Mouse (Mus musculus): ENCODE data around the gene Kctd13. TPM values are rescaled to one million over a fixed set of nuclear protein-coding genes. Genes with fewer than 3 reads are reported as not detected.

The Kctd13 gene
- polyA plus RNA-seq, 1 experiment: 17.3 TPM

DNA sequence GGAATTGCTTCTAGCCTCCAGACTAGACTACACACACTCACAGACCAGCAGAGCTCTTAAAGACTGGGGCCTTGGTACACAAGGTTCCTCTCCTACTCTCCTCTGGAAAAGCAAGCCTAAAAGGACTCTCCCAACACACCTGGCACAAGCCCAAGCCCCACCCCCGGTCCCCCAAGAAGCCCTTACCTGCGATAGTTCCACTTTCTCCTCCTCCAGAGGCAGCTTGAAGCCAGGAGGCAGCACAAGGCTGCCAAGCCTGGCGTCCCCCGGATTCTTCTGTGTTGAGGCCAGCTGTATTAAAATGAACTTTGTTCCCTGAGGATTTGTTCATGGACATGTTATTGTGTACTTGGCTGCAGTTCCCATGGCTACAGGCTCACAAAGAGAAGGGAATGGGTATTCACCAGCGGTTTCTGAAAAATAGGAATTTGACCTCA is 6.0 kb upstream of the Kctd13 start, which contains the start of gene Tmem219:
TSS of gene Tmem219 (minus strand) at position 294 of the 437 bp plus-strand sequence.
- Histone ChIP-seq H3K27ac (ENCODE audit: control insufficient read depth, insufficient read depth, low read depth, low read length, poor library complexity) (no peak within 1 kb of the TSS), H3K4me3 (replicated peaks; ENCODE audit: control insufficient read depth, low read depth, low read length) (no peak within 1 kb of the TSS), H3K4me1 (ENCODE audit: control insufficient read depth, insufficient read depth, low read length) (peaks cover 1% of the 10 kb centered on the region; the same call in 1 of the 2 replicates)
- WGBS: 71% methylated on average over 5 of the region's 5 CpGs
- TF ChIP-seq POLR2A (IDR thresholded peaks at IDR 0.05; ENCODE audit: borderline replicate concordance, control insufficient read depth, low read depth, low read length) (no peak), CTCF (IDR thresholded peaks at IDR 0.05; ENCODE audit: control insufficient read depth, insufficient read depth, low read length) (no peak)

DNA sequence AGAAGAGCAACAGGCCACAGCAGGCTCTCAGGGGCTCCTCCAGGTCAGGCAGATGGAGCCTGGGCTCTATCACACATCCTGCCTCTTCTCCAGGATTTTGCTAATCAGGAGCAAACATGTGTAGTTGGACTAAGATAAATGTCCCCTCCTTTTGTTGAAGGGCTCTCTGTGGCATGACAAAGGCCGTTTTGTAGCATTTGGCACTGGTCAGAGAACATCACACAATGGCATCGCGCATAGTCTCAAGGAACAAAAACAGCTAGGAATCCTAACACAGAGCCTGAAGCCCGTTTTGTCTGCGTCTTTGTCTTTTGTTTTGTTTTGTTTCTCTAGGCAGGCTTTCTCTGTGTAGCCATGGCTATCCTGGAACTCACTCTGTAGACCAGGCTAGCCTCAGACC is 4.7 kb upstream of the Kctd13 start:
- TF ChIP-seq POLR2A (IDR thresholded peaks at IDR 0.05; ENCODE audit: borderline replicate concordance, control insufficient read depth, low read depth, low read length): no peak
- TF ChIP-seq CTCF (IDR thresholded peaks at IDR 0.05; ENCODE audit: control insufficient read depth, insufficient read depth, low read length): no peak
- H3K4me3 ChIP-seq (replicated peaks; ENCODE audit: control insufficient read depth, low read depth, low read length): no peak overlapping the region
- H3K27ac ChIP-seq (ENCODE audit: control insufficient read depth, insufficient read depth, low read depth, low read length, poor library complexity): no peak overlapping the region
- 60% methylated on average over 5 of the region's 5 CpGs for WGBS
- H3K4me1 ChIP-seq (ENCODE audit: control insufficient read depth, insufficient read depth, low read length): peaks cover 1% of the 10 kb centered on the region; the same call in 1 of the 2 replicates

DNA sequence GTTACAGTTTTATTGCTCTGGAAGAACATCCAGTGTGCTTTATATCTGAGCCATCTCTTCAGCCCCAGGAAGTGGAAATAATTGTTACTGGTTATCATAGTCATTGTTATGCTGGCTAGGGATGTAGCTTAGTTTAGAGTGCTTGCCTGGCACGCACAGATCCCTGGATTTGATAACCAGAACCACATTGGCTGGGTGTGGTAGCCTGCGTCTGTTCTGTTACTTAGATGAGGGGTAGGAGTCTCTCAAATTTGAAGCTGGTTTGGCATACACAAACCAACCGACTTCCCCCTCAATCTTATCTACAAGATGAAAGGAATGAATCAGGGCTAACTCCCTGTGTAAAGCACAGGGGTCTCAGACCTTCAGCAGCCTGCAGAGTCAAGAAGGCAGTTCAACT is 2.4 kb upstream of the Kctd13 start:
- Histone ChIP-seq H3K4me3 (replicated peaks; ENCODE audit: control insufficient read depth, low read depth, low read length) (no peak overlapping the region), H3K4me1 (ENCODE audit: control insufficient read depth, insufficient read depth, low read length) (peaks cover 3% of the 10 kb centered on the region), H3K27ac (ENCODE audit: control insufficient read depth, insufficient read depth, low read depth, low read length, poor library complexity) (no peak overlapping the region)
- 27% methylated on average over 3 of the region's 3 CpGs for WGBS
- TF ChIP-seq POLR2A (IDR thresholded peaks at IDR 0.05; ENCODE audit: borderline replicate concordance, control insufficient read depth, low read depth, low read length) (no peak), CTCF (IDR thresholded peaks at IDR 0.05; ENCODE audit: control insufficient read depth, insufficient read depth, low read length) (no peak)

DNA sequence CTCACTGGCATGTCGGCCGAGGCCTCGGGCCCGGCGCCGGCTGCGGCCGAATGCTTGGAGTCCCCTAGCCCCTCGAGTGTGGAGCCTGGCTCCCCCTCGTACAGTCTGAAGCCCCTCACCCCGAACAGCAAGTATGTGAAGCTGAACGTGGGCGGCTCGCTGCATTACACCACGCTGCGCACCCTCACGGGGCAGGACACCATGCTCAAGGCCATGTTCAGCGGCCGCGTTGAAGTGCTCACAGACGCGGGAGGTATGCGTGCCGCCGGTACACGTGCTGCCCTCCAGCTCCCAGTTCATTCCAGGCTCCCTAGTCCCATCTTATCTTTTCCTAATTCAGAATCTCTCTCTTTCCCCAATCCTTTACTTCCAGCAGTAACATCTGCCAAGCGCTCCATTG is 367 bp downstream of the Kctd13 start:
- peak overlapping the region; percentile 50; the same call in 1 of the 2 replicates for H3K27ac ChIP-seq (ENCODE audit: control insufficient read depth, insufficient read depth, low read depth, low read length, poor library complexity)
- TF ChIP-seq POLR2A (IDR thresholded peaks at IDR 0.05; ENCODE audit: borderline replicate concordance, control insufficient read depth, low read depth, low read length) (no peak), CTCF (IDR thresholded peaks at IDR 0.05; ENCODE audit: control insufficient read depth, insufficient read depth, low read length) (no peak)
- peaks cover 3% of the 10 kb centered on the region for H3K4me1 ChIP-seq (ENCODE audit: control insufficient read depth, insufficient read depth, low read length)
- H3K4me3 ChIP-seq (replicated peaks; ENCODE audit: control insufficient read depth, low read depth, low read length): peak overlapping the region; percentile 95
- 1% methylated on average over 27 of the region's 27 CpGs for WGBS

DNA sequence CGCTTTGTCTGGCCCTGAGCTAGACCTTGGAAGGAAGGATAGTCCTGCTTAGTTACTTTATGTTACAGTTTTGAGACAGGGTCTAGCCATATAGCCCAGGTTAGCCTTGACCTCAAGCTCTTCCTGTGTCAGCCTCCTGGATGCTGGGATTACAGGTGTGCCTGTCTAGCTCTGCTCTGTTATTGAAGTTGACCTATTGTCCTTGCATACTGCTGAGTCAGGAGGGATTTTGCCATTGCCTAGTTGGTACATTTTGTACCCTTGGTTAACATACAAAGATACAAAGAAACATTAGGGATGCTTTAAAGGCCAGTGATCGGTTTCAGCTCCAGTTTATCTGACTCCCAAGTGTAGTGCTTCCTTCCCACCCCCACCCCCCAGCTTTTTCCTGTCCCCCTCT is 4.0 kb downstream of the Kctd13 start:
- no peak for TF ChIP-seq CTCF (IDR thresholded peaks at IDR 0.05; ENCODE audit: control insufficient read depth, insufficient read depth, low read length)
- no peak for TF ChIP-seq POLR2A (IDR thresholded peaks at IDR 0.05; ENCODE audit: borderline replicate concordance, control insufficient read depth, low read depth, low read length)
- no peak overlapping the region for H3K4me3 ChIP-seq (replicated peaks; ENCODE audit: control insufficient read depth, low read depth, low read length)
- H3K27ac ChIP-seq (ENCODE audit: control insufficient read depth, insufficient read depth, low read depth, low read length, poor library complexity): no peak overlapping the region
- WGBS: 85% methylated on average over 2 of the region's 2 CpGs
- H3K4me1 ChIP-seq (ENCODE audit: control insufficient read depth, insufficient read depth, low read length): peaks cover 1% of the 10 kb centered on the region; the same call in 1 of the 2 replicates

DNA sequence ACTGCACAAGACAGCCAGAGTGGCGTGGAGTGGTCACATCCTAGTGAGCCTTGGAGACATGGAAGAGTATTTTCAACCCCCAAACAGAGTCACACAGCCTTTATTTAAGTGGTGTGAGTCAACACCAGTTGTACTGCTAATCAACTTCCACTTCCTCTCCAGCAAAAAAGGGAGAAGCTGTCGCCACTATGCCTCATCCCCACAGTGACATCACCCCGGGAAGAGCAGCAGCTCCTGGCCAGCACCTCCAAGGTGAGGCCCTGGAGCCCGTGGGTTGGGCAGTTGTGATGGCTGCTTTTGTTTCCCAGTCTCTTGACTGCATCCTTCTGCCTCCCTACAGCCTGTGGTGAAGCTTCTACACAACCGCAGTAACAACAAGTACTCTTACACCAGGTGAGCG is 12.5 kb downstream of the Kctd13 start:
- Histone ChIP-seq H3K4me1 (ENCODE audit: control insufficient read depth, insufficient read depth, low read length) (peaks cover 1% of the 10 kb centered on the region; the same call in 1 of the 2 replicates), H3K27ac (ENCODE audit: control insufficient read depth, insufficient read depth, low read depth, low read length, poor library complexity) (no peak overlapping the region), H3K4me3 (replicated peaks; ENCODE audit: control insufficient read depth, low read depth, low read length) (no peak overlapping the region)
- WGBS: 65% methylated on average over 6 of the region's 6 CpGs
- no peak for TF ChIP-seq POLR2A (IDR thresholded peaks at IDR 0.05; ENCODE audit: borderline replicate concordance, control insufficient read depth, low read depth, low read length)

DNA sequence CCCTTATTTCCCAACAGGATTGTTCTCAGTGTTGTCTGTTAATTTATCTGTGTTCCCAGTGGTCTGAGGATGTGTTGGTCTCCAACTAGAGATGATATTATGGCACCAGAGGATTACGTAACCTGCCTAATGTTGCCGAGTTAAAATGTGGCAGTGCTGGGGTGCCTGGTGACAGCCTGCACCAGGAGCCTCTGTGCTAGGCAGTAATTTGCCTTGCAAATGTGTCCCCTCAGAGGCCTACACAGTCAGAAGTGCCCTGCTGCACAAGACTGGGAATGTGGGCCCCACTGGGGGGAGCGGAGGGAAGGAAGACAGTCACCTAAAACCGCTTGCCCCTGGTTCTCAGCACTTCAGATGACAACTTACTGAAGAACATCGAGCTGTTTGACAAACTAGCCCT is 13.1 kb downstream of the Kctd13 start:
- no peak overlapping the region for H3K4me3 ChIP-seq (replicated peaks; ENCODE audit: control insufficient read depth, low read depth, low read length)
- TF ChIP-seq POLR2A (IDR thresholded peaks at IDR 0.05; ENCODE audit: borderline replicate concordance, control insufficient read depth, low read depth, low read length) (no peak), CTCF (IDR thresholded peaks at IDR 0.05; ENCODE audit: control insufficient read depth, insufficient read depth, low read length) (no peak)
- H3K27ac ChIP-seq (ENCODE audit: control insufficient read depth, insufficient read depth, low read depth, low read length, poor library complexity): no peak overlapping the region

DNA sequence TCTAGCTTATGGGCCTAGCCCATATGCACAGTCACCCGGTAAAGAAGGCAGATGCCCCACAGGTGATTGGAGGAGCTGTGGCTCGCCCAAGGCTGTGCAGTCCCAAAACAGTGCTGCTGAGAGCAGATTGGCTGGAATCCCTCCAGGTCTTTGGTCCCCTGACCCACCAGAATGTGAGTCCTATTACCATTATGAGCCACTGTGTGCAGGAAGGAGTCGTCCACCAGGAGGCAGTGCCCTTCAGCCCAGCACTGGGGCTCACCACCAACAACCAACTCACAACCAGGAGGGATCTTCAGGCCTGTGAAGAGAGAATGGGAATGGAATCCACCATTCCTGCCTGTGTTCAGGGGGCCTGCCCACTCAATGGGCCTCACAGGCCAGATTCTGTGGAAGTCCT is 17.9 kb downstream of the Kctd13 start:
- WGBS: 61% methylated on average over 3 of the region's 3 CpGs

More for the DNA sequence above, 13.1 kb downstream of the Kctd13 start:
- H3K4me1 ChIP-seq (ENCODE audit: control insufficient read depth, insufficient read depth, low read length): peaks cover 1% of the 10 kb centered on the region; the same call in 1 of the 2 replicates
- 86% methylated on average over 5 of the region's 5 CpGs for WGBS

DNA sequence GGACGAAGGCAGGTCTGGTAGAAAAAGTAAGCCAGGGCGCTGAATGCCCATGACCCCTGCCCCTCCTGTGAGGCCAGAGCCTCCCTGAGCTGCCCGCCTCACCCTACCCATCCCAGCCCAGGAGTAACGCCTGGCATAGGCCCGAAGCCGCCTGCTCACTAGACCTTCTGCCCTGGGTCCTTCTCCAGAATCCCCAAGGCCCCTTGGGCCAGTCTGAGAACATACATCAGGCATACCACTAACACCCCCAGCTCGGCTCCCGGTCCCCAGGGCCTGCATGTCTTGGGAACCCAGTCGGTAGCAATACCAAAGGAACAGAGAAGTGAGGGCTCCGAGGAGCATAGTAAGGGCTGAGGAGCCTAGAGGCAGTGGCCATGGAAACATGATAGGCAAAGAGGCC is 19.9 kb downstream of the Kctd13 start:
- 81% methylated on average over 10 of the region's 10 CpGs for WGBS
- Histone ChIP-seq H3K4me3 (replicated peaks; ENCODE audit: control insufficient read depth, low read depth, low read length) (no peak overlapping the region), H3K27ac (ENCODE audit: control insufficient read depth, insufficient read depth, low read depth, low read length, poor library complexity) (no peak overlapping the region), H3K4me1 (ENCODE audit: control insufficient read depth, insufficient read depth, low read length) (no peaks in the 10 kb centered on the region)
- TF ChIP-seq CTCF (IDR thresholded peaks at IDR 0.05; ENCODE audit: control insufficient read depth, insufficient read depth, low read length) (no peak), POLR2A (IDR thresholded peaks at IDR 0.05; ENCODE audit: borderline replicate concordance, control insufficient read depth, low read depth, low read length) (no peak)

More for the DNA sequence above, 17.9 kb downstream of the Kctd13 start:
- Histone ChIP-seq H3K27ac (ENCODE audit: control insufficient read depth, insufficient read depth, low read depth, low read length, poor library complexity) (no peak overlapping the region), H3K4me3 (replicated peaks; ENCODE audit: control insufficient read depth, low read depth, low read length) (no peak overlapping the region), H3K4me1 (ENCODE audit: control insufficient read depth, insufficient read depth, low read length) (no peaks in the 10 kb centered on the region)
- TF ChIP-seq CTCF (IDR thresholded peaks at IDR 0.05; ENCODE audit: control insufficient read depth, insufficient read depth, low read length) (peak; percentile 84), POLR2A (IDR thresholded peaks at IDR 0.05; ENCODE audit: borderline replicate concordance, control insufficient read depth, low read depth, low read length) (no peak)

Measured in bone marrow, adult 2 months (tissue).